Mouse (Mus musculus) stomach, postnatal 0 days (tissue): ENCODE measurements around the gene Vsig8. TPM values are rescaled to one million over a fixed set of nuclear protein-coding genes. Genes with fewer than 3 reads are reported as not detected.

Experiments
- ATAC-seq: fragments of 200-750 bp; cut with Nextera tagmentation; 2 replicates; pipeline ENCODE4 v1.8.0; 2017; ENCODE audit not compliant: low FRiP score, low TSS enrichment
- DNase-seq: peaks from one replicate; pipeline ENCODE4 v3.0.0-alpha.2; 2016; ENCODE audit warnings: low spot score
- H3K27ac ChIP-seq: fragments of 300-500 bp; sonication (generic); replicated peaks from 2 replicates; pipeline ENCODE4 v1.5.1; 2014; ENCODE audit warnings: mild to moderate bottlenecking, control low read depth
- H3K27me3 ChIP-seq: fragments of 300-500 bp; sonication (generic); 2 replicates; pipeline ENCODE4 v1.6.1; 2014; ENCODE audit warnings: low read length; ENCODE audit not compliant: control insufficient read depth, insufficient read depth
- H3K36me3 ChIP-seq: fragments of 300-500 bp; sonication (generic); 2 replicates; pipeline ENCODE4 v1.6.1; 2014; ENCODE audit warnings: low read length, mixed read lengths; ENCODE audit not compliant: control insufficient read depth, insufficient read depth
- H3K4me1 ChIP-seq: fragments of 300-500 bp; sonication (generic); replicated peaks from 2 replicates; pipeline ENCODE4 v1.6.1; 2014; ENCODE audit warnings: antibody characterized with exemption; ENCODE audit not compliant: control insufficient read depth, insufficient read depth
- H3K4me2 ChIP-seq: fragments of 300-500 bp; sonication (generic); replicated peaks from 2 replicates; pipeline ENCODE4 v1.6.1; 2014; ENCODE audit warnings: low read depth, mild to moderate bottlenecking, control low read depth, moderate library complexity
- H3K4me3 ChIP-seq: fragments of 300-500 bp; sonication (generic); 2 replicates; pipeline ENCODE4 v1.5.1; 2014; ENCODE audit warnings: low read depth, low read length, control low read depth
- H3K9ac ChIP-seq: fragments of 300-500 bp; sonication (generic); 2 replicates; pipeline ENCODE4 v1.6.1; 2014; ENCODE audit warnings: mild to moderate bottlenecking, low read length, control low read depth, mixed read lengths
- H3K9me3 ChIP-seq: fragments of 300-500 bp; sonication (generic); 2 replicates; pipeline ENCODE4 v1.6.1; 2016; ENCODE audit warnings: low read length; ENCODE audit not compliant: control insufficient read depth
- CTCF ChIP-seq: IDR thresholded peaks from 2 replicates; pipeline ENCODE4 v1.5.1; 2016; ENCODE audit warnings: antibody characterized with exemption, low read depth, mild to moderate bottlenecking, moderate library complexity
- EP300 ChIP-seq: optimal IDR thresholded peaks from 2 replicates; pipeline ENCODE3; 2016; ENCODE audit warnings: antibody characterized with exemption
- WGBS: fragments of 180-500 bp; shearing (Covaris S2); extraction: QIAGEN DNeasy Blood & Tissue Kit; methylation state at CpG from one replicate; pipeline ENCODE4 v1.1.7; 2014; 5-methylcytosine and 5-hydroxymethylcytosine counted together
- polyA plus RNA-seq: library from polyadenylated mRNA; unstranded; fragments of >200 nt; fragmentation: Nextera tagmentation; extraction: Ambion mirVana; gene quantifications from 2 replicates; pipeline ENCODE4 v1.2.1, GENCODE M21; 2015

Vsig8 gene
- polyA plus RNA-seq, 1 experiment from 2014 or later = 19.2 TPM

DNA sequence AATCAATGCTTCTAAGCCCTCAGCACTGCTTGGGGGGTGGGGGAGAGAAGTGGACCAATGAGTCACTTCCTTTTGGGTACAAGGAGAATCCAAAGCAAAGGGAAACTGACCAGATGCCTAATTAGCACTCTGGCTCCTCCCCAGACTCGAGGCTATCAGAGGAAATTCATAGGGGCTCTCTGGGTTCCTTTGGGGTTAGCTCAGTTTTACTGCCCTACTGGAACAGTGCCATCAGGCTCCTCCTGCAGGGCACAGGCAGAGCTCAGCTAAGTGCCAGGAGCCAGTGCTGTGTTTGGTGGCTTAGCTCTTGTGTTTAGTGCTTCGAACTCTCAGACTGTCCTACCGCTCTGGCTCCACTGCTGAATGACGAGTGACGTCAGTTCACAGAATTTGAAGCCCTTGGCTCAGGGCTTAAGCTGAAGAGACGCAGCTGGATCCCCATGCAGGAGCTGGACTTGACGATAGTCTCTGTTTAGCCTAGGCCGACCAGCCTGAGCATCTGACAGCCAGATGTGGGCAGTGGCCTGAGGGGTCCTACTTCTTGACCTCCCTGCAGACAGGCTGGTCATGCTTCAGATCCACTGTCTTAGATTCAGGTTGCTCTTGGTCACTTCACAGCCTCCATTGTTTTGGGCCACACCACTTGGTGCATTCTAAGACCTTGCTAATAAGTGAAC is 25.1 kb upstream of the Vsig8 start:
- DNase-seq = no peak
- H3K4me1 ChIP-seq = 0 out of 2 replicates have a peak, but pooled peaks cover 3% of the 10 kb centered on the region
- TF ChIP-seq EP300 = no peak
- TF ChIP-seq CTCF = no peak
- no peaks in the 10 kb centered on the region for H3K27me3 ChIP-seq
- H3K9ac ChIP-seq = no peak overlapping the region
- no peak overlapping the region for H3K4me3 ChIP-seq
- no peak for ATAC-seq
- H3K4me2 ChIP-seq = no peak overlapping the region
- WGBS = 45% methylated on average over 8 of the region's 8 CpGs
- H3K36me3 ChIP-seq = no peaks in the 10 kb centered on the region
- no peak overlapping the region; the same call in 1 of the 2 replicates for H3K27ac ChIP-seq
- H3K9me3 ChIP-seq = no peaks in the 10 kb centered on the region

DNA sequence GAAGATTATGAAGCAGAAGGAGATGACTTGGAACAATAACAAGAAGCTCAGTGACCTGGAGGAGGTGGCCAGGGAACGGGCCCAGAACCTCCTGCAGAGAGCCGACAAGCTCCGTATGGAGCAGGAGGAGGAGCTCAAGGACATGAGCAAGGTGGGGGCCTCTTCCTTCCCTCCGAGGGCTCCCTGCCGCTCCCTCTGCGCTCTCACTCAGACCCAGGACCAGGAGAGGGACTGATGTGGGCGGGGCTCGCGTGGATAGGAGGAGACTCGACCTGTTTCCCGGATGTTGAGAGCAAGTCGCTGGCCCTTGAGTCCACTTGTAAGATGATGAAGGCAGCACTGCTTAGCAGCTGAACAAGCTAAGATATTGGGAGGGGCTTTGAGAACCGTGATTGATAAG is 23.2 kb upstream of the Vsig8 start:
- H3K36me3 ChIP-seq = no peaks in the 10 kb centered on the region
- WGBS = 3% methylated on average over 13 of the region's 13 CpGs
- H3K9ac ChIP-seq = no peak overlapping the region
- no peak overlapping the region for H3K27ac ChIP-seq
- no peak for TF ChIP-seq EP300
- no peak for TF ChIP-seq CTCF
- H3K4me3 ChIP-seq = peak overlapping the region; percentile 17
- peak; percentile 54 for ATAC-seq
- peak; percentile 69 for DNase-seq
- 0 out of 2 replicates have a peak, but pooled peaks cover 3% of the 10 kb centered on the region for H3K4me1 ChIP-seq
- no peaks in the 10 kb centered on the region for H3K9me3 ChIP-seq
- H3K27me3 ChIP-seq = no peaks in the 10 kb centered on the region
- peak overlapping the region; percentile 46 for H3K4me2 ChIP-seq

DNA sequence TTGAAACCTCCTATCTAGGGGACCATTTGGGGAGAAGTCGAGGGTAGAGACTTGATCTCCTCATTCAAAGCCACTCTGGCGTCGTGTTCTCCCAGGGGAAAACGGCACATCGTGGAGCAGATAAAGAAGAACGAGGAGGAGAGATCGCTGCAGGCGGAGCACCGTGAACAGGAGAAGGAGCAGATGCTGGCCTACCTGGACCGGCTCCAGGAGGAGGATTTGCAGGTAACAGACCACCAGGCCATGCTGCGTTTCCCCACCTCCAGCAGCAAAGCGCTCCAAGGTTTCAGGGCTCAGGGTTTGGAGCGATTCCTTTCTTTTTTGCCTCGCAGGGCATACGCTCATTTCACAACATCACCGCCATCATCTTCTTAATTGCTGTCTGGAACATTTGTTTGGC is 20.6 kb upstream of the Vsig8 start:
- Histone ChIP-seq H3K4me3 (no peak overlapping the region), H3K4me1 (0 out of 2 replicates have a peak, but pooled peaks cover 3% of the 10 kb centered on the region), H3K9me3 (no peaks in the 10 kb centered on the region), H3K27ac (no peak overlapping the region), H3K27me3 (no peaks in the 10 kb centered on the region), H3K36me3 (no peaks in the 10 kb centered on the region), H3K9ac (no peak overlapping the region), H3K4me2 (no peak overlapping the region)
- DNase-seq (no peak), ATAC-seq (no peak)
- TF ChIP-seq EP300 = no peak
- TF ChIP-seq CTCF = no peak
- 85% methylated on average over 16 of the region's 16 CpGs for WGBS

DNA sequence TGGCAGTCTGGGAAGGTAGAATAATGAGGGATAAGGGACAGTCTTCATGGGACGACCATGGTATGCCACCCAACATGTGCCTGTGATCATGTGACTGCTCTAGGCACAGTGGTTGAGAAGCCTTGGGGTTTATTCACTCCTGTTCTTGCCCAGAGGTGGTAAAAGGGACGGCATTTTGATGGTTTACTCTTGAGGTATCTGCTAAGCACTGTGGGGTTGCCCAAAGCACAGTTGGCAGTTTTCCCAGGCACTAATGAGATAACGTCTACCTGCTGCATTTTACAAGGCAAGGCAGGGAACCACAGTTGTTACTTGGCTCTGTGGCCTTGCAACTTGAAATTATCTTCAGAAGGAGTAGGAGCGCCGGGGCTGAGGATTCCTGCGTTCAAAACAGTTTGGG is 15.9 kb upstream of the Vsig8 start:
- DNase-seq (peak; percentile 60), ATAC-seq (peak; percentile 68)
- H3K27me3 ChIP-seq = no peaks in the 10 kb centered on the region

DNA sequence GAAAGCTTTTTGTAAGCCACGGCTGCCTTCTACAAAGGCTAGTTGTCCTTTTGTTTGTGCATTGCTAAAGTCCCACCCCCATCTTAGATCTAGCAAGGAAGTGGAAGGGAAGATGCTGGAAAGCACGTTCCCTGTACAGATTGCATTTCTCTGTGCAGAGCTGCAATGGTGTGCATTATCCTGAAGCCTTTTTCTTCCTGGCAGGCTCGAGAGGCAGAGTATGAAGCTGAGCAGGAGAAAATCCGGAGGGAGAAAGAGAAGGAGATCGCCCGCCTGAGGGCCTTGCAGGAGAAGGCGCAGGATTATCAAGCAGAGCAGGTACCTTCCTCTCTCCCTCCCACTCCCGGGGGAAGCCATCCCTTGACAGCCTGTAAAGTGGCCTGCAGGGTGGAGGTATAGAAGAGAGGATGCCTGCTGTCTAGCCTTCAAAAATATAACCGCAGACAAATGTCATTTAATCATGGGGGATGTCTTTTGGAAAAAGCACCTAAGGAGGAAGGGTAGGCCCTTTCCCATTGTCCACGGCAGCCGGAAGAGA is 15.4 kb upstream of the Vsig8 start:
- Histone ChIP-seq H3K36me3 (no peaks in the 10 kb centered on the region), H3K27me3 (no peaks in the 10 kb centered on the region), H3K9me3 (no peaks in the 10 kb centered on the region), H3K27ac (no peak overlapping the region), H3K4me1 (no peaks in the 10 kb centered on the region), H3K4me3 (no peak overlapping the region), H3K9ac (no peak overlapping the region), H3K4me2 (no peak overlapping the region)
- WGBS = 56% methylated on average over 11 of the region's 11 CpGs
- DNase-seq (no peak), ATAC-seq (no peak)
- TF ChIP-seq CTCF (no peak), EP300 (no peak)

More for the DNA sequence above, 15.9 kb upstream of the Vsig8 start:
- Histone ChIP-seq H3K9me3 (no peaks in the 10 kb centered on the region), H3K27ac (no peak overlapping the region), H3K4me2 (no peak overlapping the region), H3K4me1 (no peaks in the 10 kb centered on the region), H3K36me3 (no peaks in the 10 kb centered on the region), H3K4me3 (no peak overlapping the region), H3K9ac (no peak overlapping the region)
- WGBS = 50% methylated on average over 6 of the region's 6 CpGs
- TF ChIP-seq CTCF (no peak), EP300 (no peak)

DNA sequence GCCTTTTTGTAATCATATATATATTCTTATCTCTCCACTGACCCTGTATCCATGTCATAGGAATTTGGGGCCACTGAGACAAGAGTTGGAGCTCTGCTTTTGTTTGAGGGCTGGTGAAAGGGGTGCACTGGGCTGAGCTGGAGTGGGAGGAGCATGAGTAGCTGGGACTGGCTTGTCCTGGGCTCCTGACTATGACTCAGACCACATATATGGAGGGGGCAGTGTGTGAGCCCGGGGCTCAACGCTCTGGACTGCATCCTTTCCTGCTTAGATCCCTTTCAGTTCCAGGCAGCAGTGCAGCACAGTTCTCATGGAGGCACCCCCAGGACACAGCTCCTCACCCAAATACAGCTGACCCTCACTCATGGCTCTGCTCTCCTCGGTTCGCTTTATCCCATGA is 9.7 kb upstream of the Vsig8 start:
- H3K27ac ChIP-seq = no peak overlapping the region
- WGBS = 70% methylated on average over 4 of the region's 4 CpGs
- no peak for ATAC-seq

More for the DNA sequence above, 9.7 kb upstream of the Vsig8 start:
- TF ChIP-seq EP300 = no peak
- no peak for TF ChIP-seq CTCF
- Histone ChIP-seq H3K4me2 (no peak overlapping the region), H3K4me3 (no peak overlapping the region), H3K27me3 (no peaks in the 10 kb centered on the region), H3K9ac (no peak overlapping the region), H3K9me3 (no peaks in the 10 kb centered on the region), H3K36me3 (no peaks in the 10 kb centered on the region), H3K4me1 (peaks cover 4% of the 10 kb centered on the region; the same call in 1 of the 2 replicates)
- DNase-seq = no peak
